Mouse (Mus musculus): ENCODE results near the gene Lrp6.

DNA sequence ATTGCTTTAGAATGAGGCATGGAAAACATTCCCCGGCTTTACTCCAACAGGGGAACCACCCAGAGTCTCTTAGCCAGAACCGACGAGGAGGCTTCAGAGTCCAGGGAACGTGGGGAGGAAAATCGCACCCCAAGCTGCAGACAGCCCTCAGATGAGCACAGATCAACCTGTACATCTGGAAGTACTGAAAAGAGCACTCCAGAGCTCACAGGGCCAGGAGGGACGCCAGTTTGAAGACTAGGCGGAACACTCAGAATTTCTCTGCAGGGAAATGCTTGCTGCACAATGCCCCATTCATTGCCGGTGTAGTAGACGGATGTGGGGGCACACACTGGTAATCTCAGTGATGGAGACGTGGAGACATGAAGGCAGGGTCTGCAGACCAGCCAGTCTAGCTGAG is 126.7 kb downstream of the Lrp6 start:
- TF ChIP-seq CTCF (IDR thresholded peaks at IDR 0.05; ENCODE audit: low read depth), result no peak
- TF ChIP-seq EP300 (IDR thresholded peaks at IDR 0.05; ENCODE audit: low read depth), result no peak
